ENCODE assay signal across 24 mouse cellular contexts in the genomic region with DNA sequence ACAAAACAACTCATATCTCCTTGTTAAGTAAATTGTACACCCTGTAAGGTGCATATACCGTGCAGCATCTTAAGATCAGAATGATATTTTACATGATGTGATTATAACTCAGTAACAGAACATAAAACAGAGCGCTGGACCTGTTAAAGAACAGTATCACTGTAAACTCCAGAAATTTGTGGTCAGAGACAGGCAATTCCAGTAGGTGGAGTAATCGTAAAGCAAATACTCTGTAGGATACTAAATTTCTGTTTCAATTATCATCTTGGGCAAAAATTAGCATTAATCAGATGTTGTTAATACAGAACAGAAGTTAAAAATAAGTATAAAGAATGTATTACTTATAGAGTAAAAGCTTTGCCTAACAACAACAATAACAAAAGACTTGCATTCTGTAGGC.
DNase-seq lines count a peak whose midpoint lies in the region; ATAC-seq and TF ChIP-seq lines count a peak whose summit lies in the region.
"Had no signal": no experiment of that assay in that cellular context is flagged by ENCODE, and none has a peak within 500 bp of the region (broad histone marks: within the 10 kb centered on the region; RNA-seq: fewer than 3 reads in every experiment).

No protein-coding gene starts in this region.

- DNase-seq in forebrain, postnatal 0 days = peak; percentile 55
- DNase-seq in layer of hippocampus, adult 2 months (ENCODE audit: low spot score in 2 of 2) = no peak
- no peak for DNase-seq in layer of hippocampus, adult 8-10 months (ENCODE audit: low spot score in 2 of 2)
- peak; percentile 6 for DNase-seq in 3T3-L1 (ENCODE audit: low read depth, low spot score)
- no peak for DNase-seq in Patski (ENCODE audit: low read depth, low spot score)
- DNase-seq in limb, embryonic 10.5 days (ENCODE audit: low spot score) = no peak
- DNase-seq: adrenal gland, adult 8-10 months; cerebellum, adult 18-20 months; gastrocnemius, adult 2 months; heart, postnatal 14 days; kidney, adult 11 months; lung, adult 2 months; lung, postnatal 4 days; right cerebral cortex, postnatal 14 days had no signal

- POLR2A ChIA-PET in Patski (lab: Charles Lee) = no interaction called here

- no peak overlapping the region for H3K9ac ChIP-seq in forebrain, postnatal 0 days
- no peak overlapping the region for H3K9ac ChIP-seq in forebrain, embryonic 16.5 days (replicated peaks; ENCODE audit: low read depth, low read length)
- H3K9ac ChIP-seq: embryonic facial prominence, embryonic 12.5 days; forebrain, embryonic 13.5 days; hindbrain, embryonic 12.5 days; limb, embryonic 12.5 days; liver, embryonic 12.5 days; neural tube, embryonic 12.5 days; stomach, embryonic 15.5 days had no signal

- 0 out of 2 replicates have a peak, but pooled peaks cover 6% of the 10 kb centered on the region for H3K9me3 ChIP-seq in forebrain, postnatal 0 days (ENCODE audit: low read length)
- no peaks in the 10 kb centered on the region for H3K9me3 ChIP-seq in forebrain, embryonic 16.5 days (ENCODE audit: control insufficient read depth, low read length)
- H3K9me3 ChIP-seq in limb, embryonic 10.5 days (replicated peaks) = no peaks in the 10 kb centered on the region
- H3K9me3 ChIP-seq: hindbrain, embryonic 12.5 days; liver, embryonic 12.5 days; neural tube, embryonic 12.5 days; stomach, embryonic 15.5 days had no signal

- CTCF ChIA-PET in Patski (lab: Charles Lee) = interaction anchor here (1.5 kb wide), 1 partner anchor 9 kb away, joined by 4 read pairs; no protein-coding TSS in a partner anchor

- TF ChIP-seq CTCF in forebrain, postnatal 0 days (IDR thresholded peaks at IDR 0.05; ENCODE audit: low read depth) = peak; percentile 67
- TF ChIP-seq CTCF in layer of hippocampus, adult 2 months (conservative IDR thresholded peaks at IDR 0.05) = peak; percentile 82
- TF ChIP-seq CTCF in Patski (IDR thresholded peaks at IDR 0.05) = peak; percentile 34

- H3K4me1 ChIP-seq in forebrain, postnatal 0 days (ENCODE audit: insufficient read depth) = no peaks in the 10 kb centered on the region
- H3K4me1 ChIP-seq in forebrain, embryonic 16.5 days (replicated peaks; ENCODE audit: control insufficient read depth, insufficient read depth, low read length) = no peaks in the 10 kb centered on the region
- no peaks in the 10 kb centered on the region for H3K4me1 ChIP-seq in limb, embryonic 10.5 days
- H3K4me1 ChIP-seq: embryonic facial prominence, embryonic 12.5 days; forebrain, embryonic 13.5 days; hindbrain, embryonic 12.5 days; limb, embryonic 12.5 days; liver, embryonic 12.5 days; neural tube, embryonic 12.5 days; stomach, embryonic 15.5 days had no signal

- H3K27me3 ChIP-seq in forebrain, postnatal 0 days (ENCODE audit: insufficient read depth, low read length) = no peaks in the 10 kb centered on the region
- no peaks in the 10 kb centered on the region for H3K27me3 ChIP-seq in forebrain, embryonic 16.5 days (replicated peaks; ENCODE audit: control insufficient read depth, insufficient read depth, low read length)
- H3K27me3 ChIP-seq in Patski = no peaks in the 10 kb centered on the region
- H3K27me3 ChIP-seq in limb, embryonic 10.5 days (ENCODE audit: low read depth, poor library complexity, severe bottlenecking) = no peaks in the 10 kb centered on the region
- H3K27me3 ChIP-seq: embryonic facial prominence, embryonic 12.5 days; forebrain, embryonic 13.5 days; hindbrain, embryonic 12.5 days; limb, embryonic 12.5 days; liver, embryonic 12.5 days; neural tube, embryonic 12.5 days; stomach, embryonic 15.5 days had no signal

- 74% methylated on average over 3 of the region's 3 CpGs for WGBS in forebrain, postnatal 0 days
- 79% methylated on average over 3 of the region's 3 CpGs for WGBS in forebrain, embryonic 16.5 days
- WGBS in limb, embryonic 10.5 days = 81% methylated on average over 3 of the region's 3 CpGs

- H3K4me2 ChIP-seq in forebrain, postnatal 0 days (ENCODE audit: low read depth) = no peak overlapping the region
- H3K4me2 ChIP-seq in forebrain, embryonic 16.5 days (ENCODE audit: low read length) = no peak overlapping the region
- H3K4me2 ChIP-seq: embryonic facial prominence, embryonic 12.5 days; forebrain, embryonic 13.5 days; heart, embryonic 11.5 days; hindbrain, embryonic 12.5 days; limb, embryonic 12.5 days; liver, embryonic 12.5 days; neural tube, embryonic 12.5 days; stomach, embryonic 15.5 days had no signal

- in situ Hi-C loops in Patski (cut with MboI; ENCODE audit: low pct_unique_long_range_greater_than_20kb) = no loop called here

- ATAC-seq in forebrain, postnatal 0 days = no peak
- no peak for ATAC-seq in forebrain, embryonic 16.5 days
- no peak for ATAC-seq in Patski
- ATAC-seq: forebrain, embryonic 13.5 days; liver, embryonic 12.5 days had no signal

- no peaks in the 10 kb centered on the region for H3K36me3 ChIP-seq in forebrain, postnatal 0 days (ENCODE audit: insufficient read depth)
- H3K36me3 ChIP-seq in forebrain, embryonic 16.5 days (ENCODE audit: control insufficient read depth, insufficient read depth) = no peaks in the 10 kb centered on the region
- no peaks in the 10 kb centered on the region for H3K36me3 ChIP-seq in limb, embryonic 10.5 days
- H3K36me3 ChIP-seq: embryonic facial prominence, embryonic 12.5 days; hindbrain, embryonic 12.5 days; limb, embryonic 12.5 days; liver, embryonic 12.5 days; neural tube, embryonic 12.5 days; stomach, embryonic 15.5 days had no signal

- no peak overlapping the region for H3K27ac ChIP-seq in forebrain, postnatal 0 days (ENCODE audit: low read depth, low read length)
- no peak overlapping the region for H3K27ac ChIP-seq in forebrain, embryonic 16.5 days (ENCODE audit: low read length)
- H3K27ac ChIP-seq in layer of hippocampus, adult 2 months = no peak overlapping the region
- no peak overlapping the region for H3K27ac ChIP-seq in limb, embryonic 10.5 days
- H3K27ac ChIP-seq: embryonic facial prominence, embryonic 12.5 days; forebrain, embryonic 13.5 days; gastrocnemius, adult 2 months; hindbrain, embryonic 12.5 days; limb, embryonic 12.5 days; liver, embryonic 12.5 days; neural tube, embryonic 12.5 days; stomach, embryonic 15.5 days had no signal

- H3K4me3 ChIP-seq in forebrain, postnatal 0 days (ENCODE audit: low read depth, low read length) = no peak overlapping the region
- no peak overlapping the region for H3K4me3 ChIP-seq in forebrain, embryonic 16.5 days (replicated peaks; ENCODE audit: low read length)
- H3K4me3 ChIP-seq in layer of hippocampus, adult 2 months = no peak overlapping the region
- no peak overlapping the region for H3K4me3 ChIP-seq in limb, embryonic 10.5 days
- H3K4me3 ChIP-seq: embryonic facial prominence, embryonic 12.5 days; erythroblast, embryonic 14.5 days; forebrain, embryonic 13.5 days; gastrocnemius, adult 2 months; hindbrain, embryonic 12.5 days; limb, embryonic 12.5 days; liver, embryonic 12.5 days; neural tube, embryonic 12.5 days; stomach, embryonic 15.5 days had no signal

Comparison
In these comparisons a context has a peak if more than half of its experiments do, and no peak if none do; other contexts are left out.
1. DNase-seq: peak in forebrain, postnatal 0 days (single experiment) and 3T3-L1 (single experiment); none in layer of hippocampus, adult 2 months (0 of 2), layer of hippocampus, adult 8-10 months (0 of 2), Patski (single experiment) and limb, embryonic 10.5 days (single experiment).
2. Peak in every context shown above with its lines, with median percentiles within 50 percentile points of each other: CTCF ChIP-seq.